Mouse (Mus musculus) right cerebral cortex, postnatal 36 days (tissue): ENCODE data around the gene Ubr2.

Experiments
- DNase-seq, 2 experiments: peaks; one replicate each; pipeline ENCODE4 v3.0.0; 2022; ENCODE audit warnings: low spot score in 2 of 2, mixed read lengths in 1 of 2

Ubr2 gene

DNA sequence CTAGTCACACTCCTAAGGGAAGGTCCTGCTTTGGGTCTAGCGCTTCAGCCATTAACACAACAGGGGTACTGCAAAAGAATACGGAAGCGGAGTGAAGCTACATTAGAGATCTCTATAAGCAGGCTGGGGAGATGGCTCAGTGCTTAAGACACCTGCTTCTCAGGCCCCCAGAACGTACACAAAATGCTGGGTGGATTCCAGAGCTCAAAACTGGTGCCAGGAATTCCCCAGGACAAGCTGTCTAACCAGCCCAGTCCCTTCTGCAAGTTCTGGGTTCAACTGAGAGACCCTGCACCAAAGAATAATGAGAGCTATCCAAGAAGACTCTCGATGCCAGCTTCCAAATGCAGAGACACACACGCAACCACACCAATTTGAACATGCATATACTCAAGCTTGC is 128.6 kb downstream of the Ubr2 start:
- DNase-seq: no peak

DNA sequence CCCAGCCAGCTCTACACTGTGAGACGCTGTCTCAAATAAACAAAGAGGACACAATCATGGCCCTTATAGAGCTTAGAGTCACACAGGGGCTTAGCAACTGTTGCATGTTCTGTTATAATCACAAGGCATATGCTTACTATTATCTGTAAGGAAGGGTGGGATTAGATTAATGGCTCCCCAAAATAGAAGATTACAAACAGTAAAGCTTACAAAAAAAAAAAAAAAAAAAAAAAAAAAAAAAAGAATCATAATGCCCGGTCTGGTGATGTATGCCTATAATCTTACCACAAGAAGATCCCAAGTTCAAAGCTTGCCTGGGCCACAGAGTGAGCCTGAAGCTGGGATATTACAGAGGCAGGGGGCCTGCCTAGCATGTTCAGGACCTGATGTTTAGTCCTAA is 130.0 kb downstream of the Ubr2 start:
- no peak for DNase-seq

DNA sequence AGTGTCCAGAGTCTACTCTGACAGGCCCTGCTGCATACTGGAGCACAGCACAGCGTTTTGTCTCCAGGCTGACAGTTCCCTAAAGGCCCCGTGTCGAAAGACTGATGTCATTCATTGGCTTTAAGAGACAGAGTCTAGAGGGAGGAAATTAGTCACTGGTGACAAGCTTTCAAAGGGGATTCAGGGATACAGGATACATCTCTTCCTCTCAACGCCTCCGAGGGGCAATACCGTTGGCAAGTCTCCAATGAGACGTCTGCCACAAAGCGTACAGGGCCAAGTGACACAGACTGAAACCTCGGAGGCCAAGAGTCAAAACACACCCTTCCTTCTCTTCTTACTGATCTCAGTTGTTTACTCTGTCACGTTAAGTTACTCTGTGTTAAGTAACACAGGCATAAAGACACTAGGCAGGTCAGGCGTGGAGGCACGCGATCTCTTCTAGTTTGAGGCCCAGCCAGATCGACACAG is 130.5 kb downstream of the Ubr2 start:
- DNase-seq: no peak
